Comparison of ENCODE assay signal across 11 mouse cellular contexts in genomic region chr11:4116458-4117141, GRCm38 (mm10). TPM values are rescaled to one million over a fixed set of nuclear protein-coding genes. Genes with fewer than 3 reads are reported as not detected.
A peak's percentile ranks its signal among the peaks of the same experiment; 100 is the strongest.
DNase-seq lines count a peak whose midpoint lies in the region; ATAC-seq and TF ChIP-seq lines count a peak whose summit lies in the region.
"Had no signal": no experiment of that assay in that cellular context is flagged by ENCODE, and none has a peak within 500 bp of the region (broad histone marks: within the 10 kb centered on the region; RNA-seq: fewer than 3 reads in every experiment).

No protein-coding gene starts in this region.

- no peak overlapping the region for H3K9ac ChIP-seq in heart, embryonic 15.5 days
- no peak overlapping the region for H3K9ac ChIP-seq in heart, adult 2 months (ENCODE audit: low read depth, low read length)
- H3K9ac ChIP-seq in midbrain, postnatal 0 days (replicated peaks; ENCODE audit: low read length, poor library complexity, severe bottlenecking): no peak overlapping the region
- no peak overlapping the region for H3K9ac ChIP-seq in midbrain, embryonic 13.5 days (replicated peaks)

- peaks cover 32% of the 10 kb centered on the region for H3K4me1 ChIP-seq in heart, embryonic 15.5 days (replicated peaks)
- peaks cover 8% of the 10 kb centered on the region for H3K4me1 ChIP-seq in heart, adult 2 months (ENCODE audit: control insufficient read depth, insufficient read depth, low read length)
- H3K4me1 ChIP-seq in midbrain, postnatal 0 days (ENCODE audit: insufficient read depth, low read length): peaks cover 12% of the 10 kb centered on the region
- peaks cover 20% of the 10 kb centered on the region for H3K4me1 ChIP-seq in midbrain, embryonic 13.5 days (replicated peaks)

- H3K79me2 ChIP-seq in heart, adult 2 months (replicated peaks; ENCODE audit: control insufficient read depth, insufficient read depth, low read length): no peaks in the 10 kb centered on the region

- TF ChIP-seq CTCF in heart, adult 2 months (IDR thresholded peaks at IDR 0.05): no peak
- no peak for TF ChIP-seq CTCF in midbrain, postnatal 0 days (IDR thresholded peaks at IDR 0.05)

- no peaks in the 10 kb centered on the region for H3K36me3 ChIP-seq in heart, embryonic 15.5 days
- H3K36me3 ChIP-seq in heart, adult 2 months (ENCODE audit: control insufficient read depth, insufficient read depth, low read length): no peaks in the 10 kb centered on the region
- H3K36me3 ChIP-seq in midbrain, postnatal 0 days (ENCODE audit: insufficient read depth, low read length): no peaks in the 10 kb centered on the region
- H3K36me3 ChIP-seq in midbrain, embryonic 13.5 days: no peaks in the 10 kb centered on the region

- no peaks in the 10 kb centered on the region for H3K9me3 ChIP-seq in heart, embryonic 15.5 days (replicated peaks)
- H3K9me3 ChIP-seq in midbrain, postnatal 0 days (ENCODE audit: low read length): no peaks in the 10 kb centered on the region
- H3K9me3 ChIP-seq in midbrain, embryonic 13.5 days: no peaks in the 10 kb centered on the region

- TF ChIP-seq POLR2A in heart, adult 2 months (IDR thresholded peaks at IDR 0.05; ENCODE audit: insufficient read depth, low read depth, low read length): no peak

- 42% methylated on average over 11 of the region's 11 CpGs for WGBS in heart, embryonic 15.5 days
- WGBS in heart, adult 2 months: 27% methylated on average over 11 of the region's 11 CpGs
- WGBS in midbrain, postnatal 0 days: 57% methylated on average over 11 of the region's 11 CpGs
- WGBS in midbrain, embryonic 13.5 days: 66% methylated on average over 11 of the region's 11 CpGs

- peaks cover 17% of the 10 kb centered on the region for H3K27me3 ChIP-seq in heart, embryonic 15.5 days
- no peaks in the 10 kb centered on the region for H3K27me3 ChIP-seq in heart, adult 2 months (ENCODE audit: control insufficient read depth, insufficient read depth, low read length)
- peaks cover 5% of the 10 kb centered on the region; the same call in 1 of the 2 replicates for H3K27me3 ChIP-seq in midbrain, postnatal 0 days (ENCODE audit: insufficient read depth, low read length)
- peaks cover 28% of the 10 kb centered on the region for H3K27me3 ChIP-seq in midbrain, embryonic 13.5 days

- ATAC-seq in heart, embryonic 15.5 days (replicated peaks; ENCODE audit: insufficient number of reproducible peaks, insufficient read depth, low FRiP score, low read depth): no peak
- ATAC-seq in midbrain, postnatal 0 days (ENCODE audit: low FRiP score): no peak
- no peak for ATAC-seq in midbrain, embryonic 13.5 days

- intact Hi-C loops in heart, adult 2 months (cut with DNase I): no loop called here
- intact Hi-C loops in left cerebral cortex, postnatal 25 days (cut with DNase I): loop anchor here (2.0 kb wide), 1 partner anchor 20 kb away; no protein-coding TSS in a partner anchor

- TF ChIP-seq EP300 in heart, adult 2 months (IDR thresholded peaks at IDR 0.05; ENCODE audit: insufficient read depth, low read depth, low read length): no peak

- 0 out of 2 replicates have a peak overlapping the region, but pooled peaks have one; percentile 21 for H3K4me2 ChIP-seq in heart, embryonic 15.5 days
- H3K4me2 ChIP-seq in midbrain, postnatal 0 days (ENCODE audit: low read depth, low read length, poor library complexity, severe bottlenecking): peak overlapping the region; percentile 87; the same call in 1 of the 2 replicates
- no peak overlapping the region for H3K4me2 ChIP-seq in midbrain, embryonic 13.5 days (replicated peaks)

- DNase-seq in heart, adult 2 months: no peak
- DNase-seq in midbrain, postnatal 0 days (ENCODE audit: low spot score): peak; percentile 57
- peak; percentile 61 to 82 for DNase-seq in left cerebral cortex, postnatal 25 days (ENCODE audit: low spot score in 2 of 2)
- peak; percentile 64 for DNase-seq in right cerebral cortex, postnatal 25 days
- DNase-seq in thymus, postnatal 25 days: no peak
- no peak for DNase-seq in testis, postnatal 14 days (ENCODE audit: low spot score)
- DNase-seq: gastrocnemius, postnatal 36 days; midbrain, embryonic 14.5 days had no signal

- no peak overlapping the region for H3K27ac ChIP-seq in heart, embryonic 15.5 days
- no peak overlapping the region for H3K27ac ChIP-seq in heart, adult 2 months
- H3K27ac ChIP-seq in midbrain, postnatal 0 days (ENCODE audit: low read depth, low read length): no peak overlapping the region
- H3K27ac ChIP-seq in midbrain, embryonic 13.5 days: no peak overlapping the region
- H3K27ac ChIP-seq: kidney, postnatal 0 days had no signal

- H3K4me3 ChIP-seq in heart, embryonic 15.5 days: no peak overlapping the region
- no peak overlapping the region for H3K4me3 ChIP-seq in heart, adult 2 months
- H3K4me3 ChIP-seq in midbrain, postnatal 0 days (ENCODE audit: low read depth, low read length): peak overlapping the region; percentile 63; the same call in 1 of the 2 replicates
- H3K4me3 ChIP-seq in midbrain, embryonic 13.5 days (replicated peaks): no peak overlapping the region

RNA-seq across cellular contexts. Expression of gene Sec14l2, which starts 6.6 kb away (rescaled TPM):
- polyA plus RNA-seq in heart, embryonic 15.5 days (2015; fragmentation: Nextera tagmentation; extraction: Ambion mirVana): 0.78 and 1.5 TPM in 2 replicates
- total RNA-seq in heart, adult 2 months (2021): under 1 TPM; 0.52 to 0.89 TPM
- polyA plus RNA-seq in heart, adult 2 months (2012; rRNA removed): 0.35 and 0.53 TPM in 2 replicates
- 8.2 and 13.2 TPM in 2 replicates for total RNA-seq in midbrain, postnatal 0 days (2014; rRNA removed)
- polyA plus RNA-seq in midbrain, postnatal 0 days (2015; fragmentation: Nextera tagmentation; extraction: Ambion mirVana): 5.5 and 6.9 TPM in 2 replicates
- polyA plus RNA-seq in midbrain, embryonic 13.5 days (2015; fragmentation: Nextera tagmentation; extraction: Ambion mirVana): 2.3 and 3.2 TPM in 2 replicates
- 10 to 100 TPM; 35.6 to 35.8 TPM for total RNA-seq in left cerebral cortex, postnatal 25 days (2021)

RNA-seq across cellular contexts. Expression of gene Rnf215, which starts 18.4 kb away (rescaled TPM):
- polyA plus RNA-seq in heart, embryonic 15.5 days (2015; fragmentation: Nextera tagmentation; extraction: Ambion mirVana): 16.1 and 21.1 TPM in 2 replicates
- total RNA-seq in heart, adult 2 months (2021): 10 to 100 TPM; 12.9 to 13.4 TPM
- polyA plus RNA-seq in heart, adult 2 months (2012; rRNA removed): 16.1 and 17.7 TPM in 2 replicates
- 93.8 and 112 TPM in 2 replicates for total RNA-seq in midbrain, postnatal 0 days (2014; rRNA removed)
- 49.2 and 52.9 TPM in 2 replicates for polyA plus RNA-seq in midbrain, postnatal 0 days (2015; fragmentation: Nextera tagmentation; extraction: Ambion mirVana)
- 43.9 and 45.9 TPM in 2 replicates for polyA plus RNA-seq in midbrain, embryonic 13.5 days (2015; fragmentation: Nextera tagmentation; extraction: Ambion mirVana)
- total RNA-seq in left cerebral cortex, postnatal 25 days (2021): 10 to 100 TPM; 28.2 to 31.4 TPM

RNA-seq across cellular contexts. Expression of gene Mtfp1, which starts 21.4 kb away (rescaled TPM):
- polyA plus RNA-seq in heart, embryonic 15.5 days (2015; fragmentation: Nextera tagmentation; extraction: Ambion mirVana): 32.1 and 32.8 TPM in 2 replicates
- 100 to 1,000 TPM; 129 to 141 TPM for total RNA-seq in heart, adult 2 months (2021)
- polyA plus RNA-seq in heart, adult 2 months (2012; rRNA removed): 158 and 167 TPM in 2 replicates
- total RNA-seq in midbrain, postnatal 0 days (2014; rRNA removed): 13.5 and 17.7 TPM in 2 replicates
- polyA plus RNA-seq in midbrain, postnatal 0 days (2015; fragmentation: Nextera tagmentation; extraction: Ambion mirVana): 15.4 and 19.6 TPM in 2 replicates
- polyA plus RNA-seq in midbrain, embryonic 13.5 days (2015; fragmentation: Nextera tagmentation; extraction: Ambion mirVana): 4.9 and 6.6 TPM in 2 replicates
- total RNA-seq in left cerebral cortex, postnatal 25 days (2021): 100 to 1,000 TPM in 1 of 2 experiments, 10 to 100 TPM in 1; 92.3 to 104 TPM

RNA-seq across cellular contexts. Expression of gene Ccdc157, which starts 43.5 kb away (rescaled TPM):
- 4.4 and 5.5 TPM in 2 replicates for polyA plus RNA-seq in heart, embryonic 15.5 days (2015; fragmentation: Nextera tagmentation; extraction: Ambion mirVana)
- total RNA-seq in heart, adult 2 months (2021): 1 to 10 TPM; 4.5 to 4.6 TPM
- 6.7 and 9.9 TPM in 2 replicates for polyA plus RNA-seq in heart, adult 2 months (2012; rRNA removed)
- 22.0 and 23.3 TPM in 2 replicates for total RNA-seq in midbrain, postnatal 0 days (2014; rRNA removed)
- 9.0 and 10.7 TPM in 2 replicates for polyA plus RNA-seq in midbrain, postnatal 0 days (2015; fragmentation: Nextera tagmentation; extraction: Ambion mirVana)
- polyA plus RNA-seq in midbrain, embryonic 13.5 days (2015; fragmentation: Nextera tagmentation; extraction: Ambion mirVana): 6.8 and 8.1 TPM in 2 replicates
- total RNA-seq in left cerebral cortex, postnatal 25 days (2021): 10 to 100 TPM; 14.9 to 17.7 TPM

RNA-seq across cellular contexts. Expression of gene Sf3a1, which starts 43.5 kb away (rescaled TPM):
- polyA plus RNA-seq in heart, embryonic 15.5 days (2015; fragmentation: Nextera tagmentation; extraction: Ambion mirVana): 27.0 and 32.8 TPM in 2 replicates
- 10 to 100 TPM; 37.2 to 38.7 TPM for total RNA-seq in heart, adult 2 months (2021)
- polyA plus RNA-seq in heart, adult 2 months (2012; rRNA removed): 17.9 and 23.4 TPM in 2 replicates
- total RNA-seq in midbrain, postnatal 0 days (2014; rRNA removed): 46.0 and 49.6 TPM in 2 replicates
- 34.2 and 37.3 TPM in 2 replicates for polyA plus RNA-seq in midbrain, postnatal 0 days (2015; fragmentation: Nextera tagmentation; extraction: Ambion mirVana)
- polyA plus RNA-seq in midbrain, embryonic 13.5 days (2015; fragmentation: Nextera tagmentation; extraction: Ambion mirVana): 65.8 and 66.7 TPM in 2 replicates
- total RNA-seq in left cerebral cortex, postnatal 25 days (2021): 10 to 100 TPM; 68.6 to 73.1 TPM

Comparison
In these comparisons a context has a peak if more than half of its experiments do, and no peak if none do; other contexts are left out.
1. DNase-seq: peak in midbrain, postnatal 0 days (single experiment), left cerebral cortex, postnatal 25 days (2 of 2) and right cerebral cortex, postnatal 25 days (single experiment); none in heart, adult 2 months (0 of 2), thymus, postnatal 25 days (single experiment) and testis, postnatal 14 days (single experiment).